Mouse (Mus musculus) lung, postnatal 0 days (tissue): ENCODE measurements around the gene Ankrd24. TPM values are rescaled to one million over a fixed set of nuclear protein-coding genes. Genes with fewer than 3 reads are reported as not detected.

Experiments
- ATAC-seq: fragments of 200-750 bp; cut with Nextera tagmentation; 2 replicates; pipeline ENCODE4 v1.8.0; 2017; ENCODE audit warnings: moderate library complexity
- DNase-seq: peaks from one replicate; pipeline ENCODE4 v3.0.0-alpha.2; 2016; ENCODE audit warnings: low spot score
- H3K27ac ChIP-seq: fragments of 300-500 bp; sonication (generic); 2 replicates; pipeline ENCODE4 v1.5.1; 2014; ENCODE audit warnings: antibody characterized with exemption, mild to moderate bottlenecking, low read length, mixed read lengths
- H3K27me3 ChIP-seq: fragments of 300-500 bp; sonication (generic); replicated peaks from 2 replicates; pipeline ENCODE4 v1.6.1; 2014; ENCODE audit warnings: low read length, mixed read lengths; ENCODE audit not compliant: insufficient read depth
- H3K36me3 ChIP-seq: fragments of 300-500 bp; sonication (generic); 2 replicates; pipeline ENCODE4 v1.6.1; 2014; ENCODE audit warnings: low read length, mixed read lengths; ENCODE audit not compliant: insufficient read depth
- H3K4me1 ChIP-seq: fragments of 300-500 bp; sonication (generic); 2 replicates; pipeline ENCODE4 v1.6.1; 2014; ENCODE audit warnings: antibody characterized with exemption, low read depth, low read length, mixed read lengths; ENCODE audit not compliant: insufficient read depth
- H3K4me2 ChIP-seq: fragments of 300-500 bp; sonication (generic); replicated peaks from 2 replicates; pipeline ENCODE4 v1.6.1; 2014; ENCODE audit warnings: low read depth, mild to moderate bottlenecking, low read length, moderate library complexity, mixed read lengths
- H3K4me3 ChIP-seq: fragments of 300-500 bp; sonication (generic); 2 replicates; pipeline ENCODE4 v1.5.1; 2014; ENCODE audit warnings: low read depth, low read length
- H3K9ac ChIP-seq: fragments of 300-500 bp; sonication (generic); replicated peaks from 2 replicates; pipeline ENCODE4 v1.6.1; 2014; ENCODE audit warnings: low read depth, mild to moderate bottlenecking
- H3K9me3 ChIP-seq: fragments of 300-500 bp; sonication (generic); 2 replicates; pipeline ENCODE4 v1.6.1; 2016; ENCODE audit warnings: low read length, mixed read lengths
- CTCF ChIP-seq: IDR thresholded peaks from 2 replicates; pipeline ENCODE4 v1.5.1; 2016; ENCODE audit warnings: antibody characterized with exemption, mild to moderate bottlenecking
- EP300 ChIP-seq: IDR thresholded peaks from 2 replicates; pipeline ENCODE4 v1.6.1; 2016; ENCODE audit warnings: antibody characterized with exemption, mild to moderate bottlenecking, control low read depth
- WGBS: fragments of 180-500 bp; shearing (Covaris S2); extraction: QIAGEN DNeasy Blood & Tissue Kit; methylation state at CpG from one replicate; pipeline ENCODE4 v1.1.7; 2014; 5-methylcytosine and 5-hydroxymethylcytosine counted together
- polyA plus RNA-seq: library from polyadenylated mRNA; unstranded; fragments of >200 nt; fragmentation: Nextera tagmentation; extraction: Ambion mirVana; gene quantifications from 2 replicates; pipeline ENCODE4 v1.2.1, GENCODE M21; 2015

Gene Ankrd24
- 4.4 and 5.3 TPM in 2 replicates for polyA plus RNA-seq

DNA sequence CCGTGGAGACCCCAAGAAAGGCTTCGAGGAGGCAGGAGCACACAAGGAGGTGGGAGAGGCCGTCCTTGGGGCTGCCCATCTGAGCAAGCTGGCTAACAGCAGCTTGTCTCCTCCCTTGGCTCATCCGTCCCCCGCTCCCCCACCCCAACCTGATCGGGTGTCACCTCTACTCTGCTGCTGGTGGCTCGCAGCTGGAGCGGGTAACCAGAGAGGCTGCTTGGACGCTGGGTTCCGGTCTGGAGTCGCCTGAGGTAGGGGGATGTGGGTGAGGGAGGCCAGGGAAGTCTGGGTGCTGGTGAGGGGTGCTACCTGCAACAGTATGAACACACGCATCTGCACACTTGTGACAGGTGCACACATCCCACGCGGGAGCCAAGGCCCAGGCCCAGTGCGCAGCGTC lies at the start of gene Ankrd24:
Gene Ankrd24 (plus strand): TSS at position 151 of the 400 bp plus-strand sequence.
- Histone ChIP-seq H3K27me3 (no peaks in the 10 kb centered on the region), H3K9me3 (no peaks in the 10 kb centered on the region), H3K4me1 (peaks cover 13% of the 10 kb centered on the region), H3K4me3 (peak within 1 kb of the TSS; percentile 66), H3K4me2 (peak within 1 kb of the TSS; percentile 78), H3K9ac (peak within 1 kb of the TSS; percentile 30), H3K27ac (peak within 1 kb of the TSS; percentile 92), H3K36me3 (0 out of 2 replicates have a peak, but pooled peaks cover 3% of the 10 kb centered on the region)
- WGBS, result 73% methylated on average over 15 of the region's 16 CpGs
- DNase-seq (no peak), ATAC-seq (no peak)
- TF ChIP-seq EP300 (no peak), CTCF (no peak)

GRCm38 (mm10) chr10:81579967-81580366 lies 48.4 kb upstream of the Ankrd24 start:
- no peak for ATAC-seq
- WGBS, result 54% methylated on average over 2 of the region's 4 CpGs
- peaks cover 7% of the 10 kb centered on the region; the same call in 1 of the 2 replicates for H3K4me1 ChIP-seq
- H3K9me3 ChIP-seq, result no peaks in the 10 kb centered on the region
- no peak for DNase-seq
- no peaks in the 10 kb centered on the region; the same call in 1 of the 2 replicates for H3K27me3 ChIP-seq
- H3K27ac ChIP-seq, result no peak overlapping the region
- no peak overlapping the region for H3K4me2 ChIP-seq
- no peak for TF ChIP-seq EP300
- TF ChIP-seq CTCF, result no peak
- no peaks in the 10 kb centered on the region for H3K36me3 ChIP-seq
- no peak overlapping the region for H3K4me3 ChIP-seq
- no peak overlapping the region for H3K9ac ChIP-seq

DNA sequence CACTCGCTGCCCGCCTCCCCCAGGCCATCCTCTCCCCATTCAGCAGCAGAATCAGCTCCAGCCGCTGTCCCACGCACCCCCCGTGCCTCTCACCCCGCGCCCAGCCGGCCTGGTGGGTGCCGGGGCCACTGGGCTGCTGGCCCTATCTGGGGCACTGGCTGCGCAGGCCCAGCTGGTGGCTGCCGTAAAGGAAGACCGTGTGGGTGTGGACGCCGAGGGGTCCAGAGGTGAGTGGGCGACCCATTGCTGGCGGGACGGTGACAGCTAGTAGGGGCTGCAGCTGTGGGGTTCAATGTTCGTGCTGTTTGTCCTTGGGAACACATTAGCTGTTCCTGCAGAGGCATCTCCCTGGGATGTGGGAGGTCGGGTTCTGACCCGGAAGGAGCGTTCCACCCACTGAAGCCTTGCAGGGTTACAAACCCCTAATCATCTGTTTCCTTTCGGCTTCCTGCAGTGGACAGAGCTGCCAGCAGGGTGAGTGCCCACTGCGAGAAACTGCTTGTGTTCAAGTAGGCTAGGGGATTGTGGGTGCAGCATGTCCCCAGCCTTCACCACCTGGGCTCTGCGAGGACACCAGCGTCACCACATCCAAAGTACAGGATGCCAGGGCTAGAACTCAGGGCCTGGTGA lies 47.8 kb upstream of the Ankrd24 start:
- H3K9me3 ChIP-seq, result no peaks in the 10 kb centered on the region
- WGBS, result 42% methylated on average over 22 of the region's 25 CpGs
- peak; percentile 64 for TF ChIP-seq CTCF
- no peak for TF ChIP-seq EP300
- DNase-seq (no peak), ATAC-seq (peak; percentile 18; the same call in 1 of the 2 replicates)
- no peak overlapping the region for H3K4me2 ChIP-seq
- no peaks in the 10 kb centered on the region for H3K36me3 ChIP-seq
- no peaks in the 10 kb centered on the region; the same call in 1 of the 2 replicates for H3K27me3 ChIP-seq
- no peak overlapping the region for H3K4me3 ChIP-seq
- peaks cover 5% of the 10 kb centered on the region; the same call in 1 of the 2 replicates for H3K4me1 ChIP-seq
- H3K27ac ChIP-seq, result no peak overlapping the region
- H3K9ac ChIP-seq, result no peak overlapping the region

GRCm38 (mm10) chr10:81583347-81583746 lies 45.0 kb upstream of the Ankrd24 start:
- no peaks in the 10 kb centered on the region for H3K4me1 ChIP-seq

DNA sequence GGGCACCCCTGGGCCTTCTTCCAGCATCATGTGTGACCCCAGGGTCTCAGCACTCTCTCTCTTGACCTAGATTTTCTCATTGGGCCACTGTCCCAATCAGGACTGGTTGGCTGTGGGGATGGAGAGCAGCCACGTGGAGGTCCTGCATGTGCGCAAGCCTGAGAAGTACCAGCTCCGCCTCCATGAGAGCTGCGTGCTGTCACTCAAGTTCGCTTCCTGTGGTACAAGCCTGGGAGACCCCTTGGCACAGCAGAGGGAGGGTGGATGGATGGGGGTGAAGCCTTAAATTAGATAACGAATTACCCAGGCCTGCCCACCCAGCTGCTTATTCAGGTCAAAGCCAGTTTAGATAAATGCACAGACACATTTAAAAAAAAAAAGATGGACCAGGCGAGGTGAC lies 39.6 kb upstream of the Ankrd24 start:
- Histone ChIP-seq H3K9ac (no peak overlapping the region), H3K27me3 (no peaks in the 10 kb centered on the region), H3K4me1 (no peaks in the 10 kb centered on the region), H3K4me3 (no peak overlapping the region), H3K4me2 (no peak overlapping the region), H3K9me3 (no peaks in the 10 kb centered on the region), H3K36me3 (peaks cover 5% of the 10 kb centered on the region; the same call in 1 of the 2 replicates), H3K27ac (no peak overlapping the region)
- DNase-seq (no peak), ATAC-seq (no peak)
- TF ChIP-seq CTCF (no peak), EP300 (no peak)
- WGBS, result 67% methylated on average over 7 of the region's 7 CpGs

More at GRCm38 (mm10) chr10:81583347-81583746, 45.0 kb upstream of the Ankrd24 start:
- Histone ChIP-seq H3K27ac (no peak overlapping the region), H3K9ac (no peak overlapping the region), H3K36me3 (peaks cover 5% of the 10 kb centered on the region; the same call in 1 of the 2 replicates), H3K4me3 (no peak overlapping the region), H3K4me2 (no peak overlapping the region), H3K9me3 (no peaks in the 10 kb centered on the region), H3K27me3 (no peaks in the 10 kb centered on the region)
- 58% methylated on average over 6 of the region's 6 CpGs for WGBS
- ATAC-seq (no peak), DNase-seq (no peak)
- no peak for TF ChIP-seq EP300
- TF ChIP-seq CTCF, result no peak

DNA sequence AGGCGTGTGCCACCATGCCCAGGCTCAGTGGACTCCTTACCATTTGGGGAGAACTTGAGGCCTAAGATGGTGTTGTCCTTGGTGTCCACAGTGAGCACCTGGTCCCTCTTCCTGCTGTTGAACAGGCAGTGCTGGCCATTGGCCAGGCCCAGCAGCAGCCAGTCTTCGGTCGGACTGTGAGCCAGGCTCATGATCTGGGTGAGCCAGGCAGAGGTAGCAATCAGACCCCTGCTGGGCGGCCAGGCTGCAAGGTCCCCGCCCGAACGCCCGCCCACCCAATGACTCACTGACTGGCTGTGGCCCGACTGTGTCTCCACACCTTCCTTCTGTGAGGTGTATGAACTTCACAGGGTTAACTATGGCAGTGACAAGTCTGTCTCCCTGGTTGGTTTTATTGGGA lies 36.5 kb upstream of the Ankrd24 start:
- 58% methylated on average over 9 of the region's 9 CpGs for WGBS
- no peak for ATAC-seq

More for the DNA sequence above, 36.5 kb upstream of the Ankrd24 start:
- Histone ChIP-seq H3K4me2 (no peak overlapping the region), H3K4me3 (no peak overlapping the region), H3K9me3 (no peaks in the 10 kb centered on the region), H3K4me1 (peaks cover 5% of the 10 kb centered on the region; the same call in 1 of the 2 replicates), H3K27me3 (no peaks in the 10 kb centered on the region), H3K36me3 (peaks cover 5% of the 10 kb centered on the region; the same call in 1 of the 2 replicates), H3K27ac (no peak overlapping the region), H3K9ac (no peak overlapping the region)
- TF ChIP-seq CTCF (no peak), EP300 (no peak)
- DNase-seq, result no peak
